21 mouse cellular contexts compared by ENCODE assay signal in genomic region chr9:29721461-29721860, GRCm38 (mm10).
DNase-seq lines count a peak whose midpoint lies in the region; ATAC-seq and TF ChIP-seq lines count a peak whose summit lies in the region.
"Had no signal": no experiment of that assay in that cellular context is flagged by ENCODE, and none has a peak within 500 bp of the region (broad histone marks: within the 10 kb centered on the region; RNA-seq: fewer than 3 reads in every experiment).

No protein-coding gene starts in this region.

- H3K36me3 ChIP-seq in kidney, postnatal 0 days (ENCODE audit: insufficient read depth, low read length) = no peaks in the 10 kb centered on the region
- no peaks in the 10 kb centered on the region for H3K36me3 ChIP-seq in kidney, embryonic 16.5 days (ENCODE audit: insufficient read depth, low read length)
- H3K36me3 ChIP-seq in midbrain, embryonic 15.5 days (replicated peaks) = no peaks in the 10 kb centered on the region
- no peaks in the 10 kb centered on the region for H3K36me3 ChIP-seq in midbrain, postnatal 0 days (ENCODE audit: insufficient read depth, low read length)
- no peaks in the 10 kb centered on the region for H3K36me3 ChIP-seq in neural tube, embryonic 15.5 days
- H3K36me3 ChIP-seq: embryonic facial prominence, embryonic 15.5 days; hindbrain, embryonic 12.5 days; hindbrain, embryonic 15.5 days had no signal

- no peaks in the 10 kb centered on the region for H3K4me1 ChIP-seq in kidney, postnatal 0 days (replicated peaks; ENCODE audit: insufficient read depth, low read length)
- no peaks in the 10 kb centered on the region for H3K4me1 ChIP-seq in kidney, embryonic 16.5 days (ENCODE audit: insufficient read depth, low read length)
- H3K4me1 ChIP-seq in midbrain, embryonic 15.5 days = peaks cover 10% of the 10 kb centered on the region; the same call in 1 of the 2 replicates
- H3K4me1 ChIP-seq in midbrain, postnatal 0 days (ENCODE audit: insufficient read depth, low read length) = no peaks in the 10 kb centered on the region
- H3K4me1 ChIP-seq in neural tube, embryonic 15.5 days = peaks cover 18% of the 10 kb centered on the region
- H3K4me1 ChIP-seq: embryonic facial prominence, embryonic 15.5 days; hindbrain, embryonic 12.5 days had no signal

- DNase-seq in kidney, postnatal 0 days (ENCODE audit: low spot score) = peak; percentile 25
- DNase-seq in midbrain, postnatal 0 days (ENCODE audit: low spot score) = no peak
- no peak for DNase-seq in embryo, embryonic 10.5 days (ENCODE audit: low spot score)
- DNase-seq: adrenal gland, adult 2 months; adrenal gland, postnatal 14 days; cerebellum, adult 11 months; cerebellum, adult 2 months; cerebellum, adult 9-11 months; cerebellum, postnatal 25 days; embryo, embryonic 11 days; gastrocnemius, postnatal 25 days; heart, adult 2 months had no signal

- H3K9me3 ChIP-seq in kidney, postnatal 0 days (replicated peaks; ENCODE audit: low read length) = no peaks in the 10 kb centered on the region
- H3K9me3 ChIP-seq in kidney, embryonic 16.5 days (ENCODE audit: low read length) = no peaks in the 10 kb centered on the region
- no peaks in the 10 kb centered on the region for H3K9me3 ChIP-seq in midbrain, embryonic 15.5 days
- no peaks in the 10 kb centered on the region for H3K9me3 ChIP-seq in midbrain, postnatal 0 days (ENCODE audit: low read length)
- no peaks in the 10 kb centered on the region for H3K9me3 ChIP-seq in neural tube, embryonic 15.5 days (replicated peaks)
- H3K9me3 ChIP-seq: embryonic facial prominence, embryonic 15.5 days; hindbrain, embryonic 12.5 days; hindbrain, embryonic 15.5 days had no signal

- H3K9ac ChIP-seq in kidney, postnatal 0 days (ENCODE audit: low read depth, low read length) = no peak overlapping the region
- no peak overlapping the region for H3K9ac ChIP-seq in kidney, embryonic 16.5 days (replicated peaks; ENCODE audit: low read length)
- H3K9ac ChIP-seq in midbrain, embryonic 15.5 days = no peak overlapping the region
- no peak overlapping the region for H3K9ac ChIP-seq in midbrain, postnatal 0 days (replicated peaks; ENCODE audit: low read length, poor library complexity, severe bottlenecking)
- H3K9ac ChIP-seq in neural tube, embryonic 15.5 days (replicated peaks) = no peak overlapping the region
- H3K9ac ChIP-seq: embryonic facial prominence, embryonic 15.5 days; hindbrain, embryonic 12.5 days; hindbrain, embryonic 15.5 days had no signal

- no peak overlapping the region for H3K4me3 ChIP-seq in kidney, postnatal 0 days (replicated peaks; ENCODE audit: low read depth, low read length)
- no peak overlapping the region for H3K4me3 ChIP-seq in kidney, embryonic 16.5 days (ENCODE audit: low read length)
- H3K4me3 ChIP-seq in midbrain, embryonic 15.5 days = no peak overlapping the region
- H3K4me3 ChIP-seq in midbrain, postnatal 0 days (ENCODE audit: low read depth, low read length) = no peak overlapping the region
- H3K4me3 ChIP-seq in neural tube, embryonic 15.5 days (replicated peaks) = no peak overlapping the region
- H3K4me3 ChIP-seq: embryonic facial prominence, embryonic 15.5 days; heart, adult 2 months; hindbrain, embryonic 12.5 days; hindbrain, embryonic 15.5 days had no signal

- WGBS in kidney, postnatal 0 days = 35% methylated on average over 1 of the region's 1 CpGs
- 33% methylated on average over 1 of the region's 1 CpGs for WGBS in kidney, embryonic 16.5 days
- WGBS in midbrain, embryonic 15.5 days = 52% methylated on average over 1 of the region's 1 CpGs
- 35% methylated on average over 1 of the region's 1 CpGs for WGBS in midbrain, postnatal 0 days
- 28% methylated on average over 1 of the region's 1 CpGs for WGBS in neural tube, embryonic 15.5 days

- no peak for TF ChIP-seq CTCF in kidney, postnatal 0 days (IDR thresholded peaks at IDR 0.05; ENCODE audit: low read depth)
- TF ChIP-seq CTCF in midbrain, postnatal 0 days (IDR thresholded peaks at IDR 0.05) = no peak

- no peak for ATAC-seq in kidney, postnatal 0 days (replicated peaks; ENCODE audit: low FRiP score, low read depth)
- no peak for ATAC-seq in kidney, embryonic 16.5 days (ENCODE audit: low FRiP score, low TSS enrichment)
- no peak for ATAC-seq in midbrain, embryonic 15.5 days (replicated peaks)
- no peak for ATAC-seq in midbrain, postnatal 0 days (ENCODE audit: low FRiP score)
- no peak for ATAC-seq in neural tube, embryonic 15.5 days (ENCODE audit: low FRiP score)
- ATAC-seq: CD4-positive, CD25-positive, alpha-beta regulatory T cell, adult 4 months; forebrain, embryonic 14.5 days had no signal

- H3K27me3 ChIP-seq in kidney, postnatal 0 days (ENCODE audit: insufficient read depth, low read length) = no peaks in the 10 kb centered on the region
- H3K27me3 ChIP-seq in kidney, embryonic 16.5 days (ENCODE audit: insufficient read depth, low read length) = no peaks in the 10 kb centered on the region
- no peaks in the 10 kb centered on the region for H3K27me3 ChIP-seq in midbrain, embryonic 15.5 days (replicated peaks)
- H3K27me3 ChIP-seq in midbrain, postnatal 0 days (ENCODE audit: insufficient read depth, low read length) = no peaks in the 10 kb centered on the region
- no peaks in the 10 kb centered on the region for H3K27me3 ChIP-seq in neural tube, embryonic 15.5 days (replicated peaks)
- H3K27me3 ChIP-seq: embryonic facial prominence, embryonic 15.5 days; hindbrain, embryonic 12.5 days; hindbrain, embryonic 15.5 days had no signal

- H3K27ac ChIP-seq in kidney, postnatal 0 days = no peak overlapping the region
- no peak overlapping the region for H3K27ac ChIP-seq in kidney, embryonic 16.5 days (ENCODE audit: low read length)
- H3K27ac ChIP-seq in midbrain, embryonic 15.5 days = peak overlapping the region; percentile 38; the same call in 1 of the 2 replicates
- H3K27ac ChIP-seq in midbrain, postnatal 0 days (ENCODE audit: low read depth, low read length) = no peak overlapping the region
- 0 out of 2 replicates have a peak overlapping the region, but pooled peaks have one; percentile 8 for H3K27ac ChIP-seq in neural tube, embryonic 15.5 days (replicated peaks)
- H3K27ac ChIP-seq: embryonic facial prominence, embryonic 15.5 days; heart, adult 2 months; hindbrain, embryonic 12.5 days; hindbrain, embryonic 15.5 days had no signal

- H3K4me2 ChIP-seq in kidney, postnatal 0 days (ENCODE audit: low read length) = no peak overlapping the region
- H3K4me2 ChIP-seq in kidney, embryonic 16.5 days (replicated peaks; ENCODE audit: low read depth, low read length) = no peak overlapping the region
- H3K4me2 ChIP-seq in midbrain, embryonic 15.5 days = no peak overlapping the region
- no peak overlapping the region for H3K4me2 ChIP-seq in midbrain, postnatal 0 days (ENCODE audit: low read depth, low read length, poor library complexity, severe bottlenecking)
- H3K4me2 ChIP-seq in neural tube, embryonic 15.5 days = no peak overlapping the region
- H3K4me2 ChIP-seq: embryonic facial prominence, embryonic 15.5 days; heart, embryonic 11.5 days; hindbrain, embryonic 12.5 days; hindbrain, embryonic 15.5 days had no signal

Comparison
In these comparisons a context has a peak if more than half of its experiments do, and no peak if none do; other contexts are left out.
1. H3K27ac ChIP-seq: peak in midbrain, embryonic 15.5 days (single experiment) and neural tube, embryonic 15.5 days (single experiment); none in kidney, postnatal 0 days (single experiment), kidney, embryonic 16.5 days (single experiment) and midbrain, postnatal 0 days (single experiment).